Mouse (Mus musculus): ENCODE measurements at regions not wholly inside any gene's neighbourhood (a gene's known extent, or its start where the extent isn't known, plus 50 kb on each side); places are given as distances from the start of the nearest gene placed in this dataset.
A peak's percentile ranks its signal among the peaks of the same experiment; 100 is the strongest.

- Histone ChIP-seq H3K4me3 (ENCODE audit: control insufficient read depth, insufficient read depth, low read length) (no peak overlapping the region), H3K4me1 (replicated peaks; ENCODE audit: control insufficient read depth, insufficient read depth, low read length) (peaks cover 20% of the 10 kb centered on the region), H3K27me3 (ENCODE audit: control insufficient read depth, insufficient read depth, low read length) (no peaks in the 10 kb centered on the region), H3K36me3 (ENCODE audit: control insufficient read depth, insufficient read depth, low read length) (no peaks in the 10 kb centered on the region), H3K27ac (ENCODE audit: control insufficient read depth, insufficient read depth, low read length) (peak overlapping the region; percentile 99; the same call in 1 of the 2 replicates)
- 8% methylated on average over 4 of the region's 4 CpGs for WGBS
- peak; percentile 43 for DNase-seq
- TF ChIP-seq CTCF (IDR thresholded peaks at IDR 0.05; ENCODE audit: borderline replicate concordance, control insufficient read depth, extremely low read depth, insufficient read depth, low read length, poor library complexity) (no peak), POLR2A (IDR thresholded peaks at IDR 0.05; ENCODE audit: control insufficient read depth, extremely low read depth, insufficient read depth, low read length, poor library complexity) (no peak)
Measured at GRCm38 (mm10) chr17:51906418-51906817, 73.3 kb upstream of the Satb1 start.

GRCm38 (mm10) chr17:51903885-51904284 lies 70.8 kb upstream of the Satb1 start:
- Histone ChIP-seq H3K27ac (ENCODE audit: control insufficient read depth, insufficient read depth, low read length) (peak overlapping the region; percentile 87), H3K4me3 (ENCODE audit: control insufficient read depth, insufficient read depth, low read length) (no peak overlapping the region), H3K4me1 (replicated peaks; ENCODE audit: control insufficient read depth, insufficient read depth, low read length) (peaks cover 24% of the 10 kb centered on the region), H3K27me3 (ENCODE audit: control insufficient read depth, insufficient read depth, low read length) (no peaks in the 10 kb centered on the region), H3K36me3 (ENCODE audit: control insufficient read depth, insufficient read depth, low read length) (no peaks in the 10 kb centered on the region)
- 7% methylated on average over 3 of the region's 3 CpGs for WGBS
- peak; percentile 50 for DNase-seq
- no peak for TF ChIP-seq POLR2A (IDR thresholded peaks at IDR 0.05; ENCODE audit: control insufficient read depth, extremely low read depth, insufficient read depth, low read length, poor library complexity)
- no peak for TF ChIP-seq CTCF (IDR thresholded peaks at IDR 0.05; ENCODE audit: borderline replicate concordance, control insufficient read depth, extremely low read depth, insufficient read depth, low read length, poor library complexity)

- H3K4me1 ChIP-seq (replicated peaks; ENCODE audit: control insufficient read depth, insufficient read depth, low read length): peaks cover 27% of the 10 kb centered on the region
- TF ChIP-seq POLR2A (IDR thresholded peaks at IDR 0.05; ENCODE audit: control insufficient read depth, extremely low read depth, insufficient read depth, low read length, poor library complexity) (no peak), CTCF (IDR thresholded peaks at IDR 0.05; ENCODE audit: borderline replicate concordance, control insufficient read depth, extremely low read depth, insufficient read depth, low read length, poor library complexity) (no peak)
- WGBS: 4% methylated on average over 2 of the region's 2 CpGs
- H3K36me3 ChIP-seq (ENCODE audit: control insufficient read depth, insufficient read depth, low read length): no peaks in the 10 kb centered on the region
- H3K27ac ChIP-seq (ENCODE audit: control insufficient read depth, insufficient read depth, low read length): peak overlapping the region; percentile 93
- DNase-seq: peak; percentile 45
- H3K27me3 ChIP-seq (ENCODE audit: control insufficient read depth, insufficient read depth, low read length): no peaks in the 10 kb centered on the region
- H3K4me3 ChIP-seq (ENCODE audit: control insufficient read depth, insufficient read depth, low read length): no peak overlapping the region
Measured at GRCm38 (mm10) chr17:51899376-51899775, 66.3 kb upstream of the Satb1 start.

- DNase-seq: peak; percentile 45
- Histone ChIP-seq H3K36me3 (ENCODE audit: control insufficient read depth, insufficient read depth, low read length) (no peaks in the 10 kb centered on the region), H3K4me3 (ENCODE audit: control insufficient read depth, insufficient read depth, low read length) (no peak overlapping the region), H3K27me3 (ENCODE audit: control insufficient read depth, insufficient read depth, low read length) (no peaks in the 10 kb centered on the region), H3K27ac (ENCODE audit: control insufficient read depth, insufficient read depth, low read length) (no peak overlapping the region), H3K4me1 (replicated peaks; ENCODE audit: control insufficient read depth, insufficient read depth, low read length) (peaks cover 27% of the 10 kb centered on the region)
- 23% methylated on average over 3 of the region's 3 CpGs for WGBS
- TF ChIP-seq CTCF (IDR thresholded peaks at IDR 0.05; ENCODE audit: borderline replicate concordance, control insufficient read depth, extremely low read depth, insufficient read depth, low read length, poor library complexity): no peak
- TF ChIP-seq POLR2A (IDR thresholded peaks at IDR 0.05; ENCODE audit: control insufficient read depth, extremely low read depth, insufficient read depth, low read length, poor library complexity): no peak
Measured at GRCm38 (mm10) chr17:51896160-51896559, 63.1 kb upstream of the Satb1 start.

- Histone ChIP-seq H3K27ac (ENCODE audit: control insufficient read depth, insufficient read depth, low read length) (no peak overlapping the region), H3K36me3 (ENCODE audit: control insufficient read depth, insufficient read depth, low read length) (no peaks in the 10 kb centered on the region), H3K4me1 (replicated peaks; ENCODE audit: control insufficient read depth, insufficient read depth, low read length) (peaks cover 24% of the 10 kb centered on the region), H3K4me3 (ENCODE audit: control insufficient read depth, insufficient read depth, low read length) (no peak overlapping the region), H3K27me3 (ENCODE audit: control insufficient read depth, insufficient read depth, low read length) (no peaks in the 10 kb centered on the region)
- no peak for DNase-seq
- no peak for TF ChIP-seq CTCF (IDR thresholded peaks at IDR 0.05; ENCODE audit: borderline replicate concordance, control insufficient read depth, extremely low read depth, insufficient read depth, low read length, poor library complexity)
- TF ChIP-seq POLR2A (IDR thresholded peaks at IDR 0.05; ENCODE audit: control insufficient read depth, extremely low read depth, insufficient read depth, low read length, poor library complexity): no peak
- 79% methylated on average over 8 of the region's 8 CpGs for WGBS
Measured at GRCm38 (mm10) chr17:51894278-51894677, 61.2 kb upstream of the Satb1 start.

GRCm38 (mm10) chr17:51892856-51893255 lies 59.8 kb upstream of the Satb1 start:
- Histone ChIP-seq H3K4me3 (ENCODE audit: control insufficient read depth, insufficient read depth, low read length) (no peak overlapping the region), H3K36me3 (ENCODE audit: control insufficient read depth, insufficient read depth, low read length) (no peaks in the 10 kb centered on the region), H3K27me3 (ENCODE audit: control insufficient read depth, insufficient read depth, low read length) (no peaks in the 10 kb centered on the region), H3K27ac (ENCODE audit: control insufficient read depth, insufficient read depth, low read length) (no peak overlapping the region; the same call in 1 of the 2 replicates), H3K4me1 (replicated peaks; ENCODE audit: control insufficient read depth, insufficient read depth, low read length) (peaks cover 20% of the 10 kb centered on the region)
- no peak for TF ChIP-seq CTCF (IDR thresholded peaks at IDR 0.05; ENCODE audit: borderline replicate concordance, control insufficient read depth, extremely low read depth, insufficient read depth, low read length, poor library complexity)
- no peak for TF ChIP-seq POLR2A (IDR thresholded peaks at IDR 0.05; ENCODE audit: control insufficient read depth, extremely low read depth, insufficient read depth, low read length, poor library complexity)
- WGBS: 19% methylated on average over 3 of the region's 3 CpGs
- no peak for DNase-seq

- TF ChIP-seq POLR2A (IDR thresholded peaks at IDR 0.05; ENCODE audit: control insufficient read depth, extremely low read depth, insufficient read depth, low read length, poor library complexity) (no peak), CTCF (IDR thresholded peaks at IDR 0.05; ENCODE audit: borderline replicate concordance, control insufficient read depth, extremely low read depth, insufficient read depth, low read length, poor library complexity) (no peak)
- no peaks in the 10 kb centered on the region for H3K27me3 ChIP-seq (ENCODE audit: control insufficient read depth, insufficient read depth, low read length)
- H3K27ac ChIP-seq (ENCODE audit: control insufficient read depth, insufficient read depth, low read length): peak overlapping the region; percentile 63
- H3K4me1 ChIP-seq (replicated peaks; ENCODE audit: control insufficient read depth, insufficient read depth, low read length): peaks cover 20% of the 10 kb centered on the region
- 28% methylated on average over 4 of the region's 4 CpGs for WGBS
- no peaks in the 10 kb centered on the region for H3K36me3 ChIP-seq (ENCODE audit: control insufficient read depth, insufficient read depth, low read length)
- no peak overlapping the region for H3K4me3 ChIP-seq (ENCODE audit: control insufficient read depth, insufficient read depth, low read length)
- peak; percentile 40 for DNase-seq
Measured at GRCm38 (mm10) chr17:51892159-51892558, 59.1 kb upstream of the Satb1 start.

Data from thymus, adult 2 months (tissue).